ENCODE assay signal across 8 mouse cellular contexts in the genomic region with DNA sequence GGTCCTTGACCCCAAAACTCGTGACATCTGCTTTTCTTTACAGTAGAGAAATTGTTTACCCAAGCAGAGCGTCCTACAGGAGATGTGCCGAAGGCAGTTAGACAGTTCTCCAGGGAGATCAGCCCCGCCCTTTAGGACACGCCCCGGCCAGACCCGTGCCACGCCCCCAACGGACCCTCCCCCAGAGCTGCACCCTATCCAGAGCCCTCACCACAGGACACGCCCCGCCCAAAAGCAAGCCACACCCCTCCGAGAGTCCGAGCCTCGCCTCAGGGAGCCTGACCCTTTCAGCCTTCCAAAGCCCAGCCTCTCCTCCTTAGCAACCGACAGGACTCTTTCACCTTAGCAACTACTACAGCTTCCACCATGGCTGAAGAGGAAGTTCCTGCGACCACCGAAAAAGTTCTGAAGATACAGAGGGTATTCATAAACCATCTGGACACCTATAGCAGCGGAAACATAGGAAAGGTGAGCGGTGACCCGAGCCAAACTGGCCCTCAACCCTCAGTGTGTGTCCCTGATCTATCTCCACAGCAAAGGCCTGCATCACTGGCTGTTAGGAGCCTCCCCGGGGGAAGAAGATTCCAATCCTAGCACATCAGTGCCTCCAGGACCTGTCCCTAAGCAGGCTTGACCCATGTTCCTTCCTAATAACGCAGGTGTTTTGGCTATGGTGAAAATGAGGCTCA. TPM values are rescaled to one million over a fixed set of nuclear protein-coding genes. Genes with fewer than 3 reads are reported as not detected.
DNase-seq lines count a peak whose midpoint lies in the region; ATAC-seq and TF ChIP-seq lines count a peak whose summit lies in the region.

A gene (plus strand): TSS at position 178 of the 689 bp plus-strand sequence.

- H3K27me3 ChIP-seq in E14TG2a.4 (ENCODE audit: insufficient read depth, low read length), result peaks cover 12% of the 10 kb centered on the region
- H3K27me3 ChIP-seq in forebrain, embryonic 12.5 days, result no peaks in the 10 kb centered on the region
- no peaks in the 10 kb centered on the region for H3K27me3 ChIP-seq in limb, embryonic 11.5 days (ENCODE audit: control insufficient read depth, insufficient read depth, low read length)
- no peaks in the 10 kb centered on the region for H3K27me3 ChIP-seq in midbrain, embryonic 11.5 days (ENCODE audit: control insufficient read depth, insufficient read depth, low read length)
- no peaks in the 10 kb centered on the region for H3K27me3 ChIP-seq in stomach, postnatal 0 days (ENCODE audit: control insufficient read depth, insufficient read depth, low read length)

- H3K4me2 ChIP-seq in forebrain, embryonic 12.5 days, result peak within 1 kb of the TSS; percentile 31
- peak within 1 kb of the TSS; percentile 29 for H3K4me2 ChIP-seq in limb, embryonic 11.5 days (ENCODE audit: low read depth, severe bottlenecking)
- peak within 1 kb of the TSS; percentile 28; the same call in 1 of the 2 replicates for H3K4me2 ChIP-seq in midbrain, embryonic 11.5 days
- H3K4me2 ChIP-seq in stomach, postnatal 0 days (replicated peaks; ENCODE audit: low read depth), result peak within 1 kb of the TSS; percentile 36

- H3K9me3 ChIP-seq in E14TG2a.4 (ENCODE audit: low read length), result no peaks in the 10 kb centered on the region
- no peaks in the 10 kb centered on the region for H3K9me3 ChIP-seq in forebrain, embryonic 12.5 days
- H3K9me3 ChIP-seq in limb, embryonic 11.5 days (ENCODE audit: control insufficient read depth, low read length), result no peaks in the 10 kb centered on the region
- no peaks in the 10 kb centered on the region for H3K9me3 ChIP-seq in midbrain, embryonic 11.5 days (ENCODE audit: control insufficient read depth, low read length)
- no peaks in the 10 kb centered on the region for H3K9me3 ChIP-seq in stomach, postnatal 0 days (ENCODE audit: control insufficient read depth, low read length)

- peak; percentile 58 to 62 for DNase-seq in adrenal gland, adult 18-20 months (ENCODE audit: low spot score in 2 of 2)
- DNase-seq in heart, postnatal 4 days, result peak; percentile 73
- DNase-seq in limb, embryonic 11.5 days (ENCODE audit: low spot score), result peak; percentile 82
- peak; percentile 94 for DNase-seq in midbrain, embryonic 11.5 days (ENCODE audit: low spot score, missing footprints)
- peak; percentile 84 for DNase-seq in stomach, postnatal 0 days (ENCODE audit: low spot score)
- no peak for DNase-seq in left cerebral cortex, adult 11 months (ENCODE audit: low spot score)

- no peak within 1 kb of the TSS for H3K27ac ChIP-seq in forebrain, embryonic 12.5 days
- no peak within 1 kb of the TSS for H3K27ac ChIP-seq in limb, embryonic 11.5 days (replicated peaks; ENCODE audit: low read depth, low read length)
- no peak within 1 kb of the TSS for H3K27ac ChIP-seq in midbrain, embryonic 11.5 days (ENCODE audit: low read depth, low read length)
- no peak within 1 kb of the TSS for H3K27ac ChIP-seq in stomach, postnatal 0 days (replicated peaks)

- WGBS in forebrain, embryonic 12.5 days, result 10% methylated on average over 22 of the region's 22 CpGs
- 13% methylated on average over 22 of the region's 22 CpGs for WGBS in limb, embryonic 11.5 days
- 9% methylated on average over 22 of the region's 22 CpGs for WGBS in midbrain, embryonic 11.5 days
- 14% methylated on average over 21 of the region's 22 CpGs for WGBS in stomach, postnatal 0 days

- TF ChIP-seq CTCF in E14TG2a.4 (conservative IDR thresholded peaks at IDR 0.05; ENCODE audit: low read length), result no peak
- no peak for TF ChIP-seq CTCF in stomach, postnatal 0 days (IDR thresholded peaks at IDR 0.05; ENCODE audit: low read depth)

- H3K36me3 ChIP-seq in E14TG2a.4 (ENCODE audit: insufficient read depth, low read length), result no peaks in the 10 kb centered on the region
- H3K36me3 ChIP-seq in forebrain, embryonic 12.5 days (replicated peaks), result peaks cover 7% of the 10 kb centered on the region; the same call in 1 of the 2 replicates
- H3K36me3 ChIP-seq in limb, embryonic 11.5 days (ENCODE audit: control insufficient read depth, insufficient read depth, low read length), result 0 out of 2 replicates have a peak, but pooled peaks cover 2% of the 10 kb centered on the region
- no peaks in the 10 kb centered on the region; the same call in 1 of the 2 replicates for H3K36me3 ChIP-seq in midbrain, embryonic 11.5 days (ENCODE audit: control insufficient read depth, insufficient read depth, low read length)
- H3K36me3 ChIP-seq in stomach, postnatal 0 days (ENCODE audit: control insufficient read depth, insufficient read depth, low read length), result no peaks in the 10 kb centered on the region

- peaks cover 19% of the 10 kb centered on the region for H3K4me1 ChIP-seq in E14TG2a.4 (replicated peaks; ENCODE audit: low read depth, low read length)
- peaks cover 11% of the 10 kb centered on the region for H3K4me1 ChIP-seq in forebrain, embryonic 12.5 days
- H3K4me1 ChIP-seq in limb, embryonic 11.5 days (ENCODE audit: control insufficient read depth, insufficient read depth, low read length), result no peaks in the 10 kb centered on the region
- peaks cover 2% of the 10 kb centered on the region; the same call in 1 of the 2 replicates for H3K4me1 ChIP-seq in midbrain, embryonic 11.5 days (ENCODE audit: control insufficient read depth, insufficient read depth, low read length)
- H3K4me1 ChIP-seq in stomach, postnatal 0 days (replicated peaks; ENCODE audit: control insufficient read depth, insufficient read depth), result 0 out of 2 replicates have a peak, but pooled peaks cover 2% of the 10 kb centered on the region

- peak; percentile 63 for ATAC-seq in forebrain, embryonic 12.5 days (ENCODE audit: low FRiP score)
- ATAC-seq in limb, embryonic 11.5 days (ENCODE audit: insufficient number of reproducible peaks, low FRiP score, low TSS enrichment, low read depth), result peak; percentile 75; the same call in 1 of the 2 replicates
- peak; percentile 93 for ATAC-seq in midbrain, embryonic 11.5 days (ENCODE audit: low FRiP score)
- peak; percentile 96 for ATAC-seq in stomach, postnatal 0 days (ENCODE audit: low FRiP score, low TSS enrichment)

- TF ChIP-seq EP300 in stomach, postnatal 0 days (optimal IDR thresholded peaks at IDR 0.05), result no peak

- no peak within 1 kb of the TSS for H3K9ac ChIP-seq in forebrain, embryonic 12.5 days
- H3K9ac ChIP-seq in limb, embryonic 11.5 days (ENCODE audit: low read length), result no peak within 1 kb of the TSS
- H3K9ac ChIP-seq in midbrain, embryonic 11.5 days (ENCODE audit: low read length), result no peak within 1 kb of the TSS
- no peak within 1 kb of the TSS; the same call in 1 of the 2 replicates for H3K9ac ChIP-seq in stomach, postnatal 0 days (ENCODE audit: low read length)

- peak within 1 kb of the TSS; percentile 51 for H3K4me3 ChIP-seq in E14TG2a.4 (replicated peaks; ENCODE audit: low read length)
- H3K4me3 ChIP-seq in forebrain, embryonic 12.5 days (replicated peaks), result no peak within 1 kb of the TSS
- no peak within 1 kb of the TSS for H3K4me3 ChIP-seq in limb, embryonic 11.5 days (ENCODE audit: low read depth, low read length)
- H3K4me3 ChIP-seq in midbrain, embryonic 11.5 days (ENCODE audit: low read depth, low read length), result no peak within 1 kb of the TSS
- no peak within 1 kb of the TSS for H3K4me3 ChIP-seq in stomach, postnatal 0 days (ENCODE audit: low read depth, low read length)

RNA-seq across cellular contexts. Expression of the gene that starts here (rescaled TPM):
- total RNA-seq in adrenal gland, adult 18-20 months (2021), result under 1 TPM in 1 of 2 experiments, not detected in 1; 0.35 TPM
- polyA plus RNA-seq in forebrain, embryonic 12.5 days (2016; fragmentation: Nextera tagmentation; extraction: Ambion mirVana), result 0.45 and 0.78 TPM in 2 replicates
- under 1 TPM in 1 of 2 experiments, not detected in 1; 0.09 TPM for total RNA-seq in heart, postnatal 4 days (2021)
- polyA plus RNA-seq in limb, embryonic 11.5 days (2014; fragmentation: Nextera tagmentation; extraction: Ambion mirVana), result 0.09 and 0.16 TPM in 2 replicates
- 0.16 TPM in 1 of 2 replicates, not detected in the other for polyA plus RNA-seq in midbrain, embryonic 11.5 days (2014; fragmentation: Nextera tagmentation; extraction: Ambion mirVana)
- polyA plus RNA-seq in stomach, postnatal 0 days (2015; fragmentation: Nextera tagmentation; extraction: Ambion mirVana), result 0.08 and 0.12 TPM in 2 replicates

Comparison
In these comparisons a context has a peak if more than half of its experiments do, and no peak if none do; other contexts are left out.
1. Peak in DNase-seq in adrenal gland, adult 18-20 months; RNA of the gene not detected or under 1 TPM.
2. Peak in ATAC-seq and H3K4me2 ChIP-seq in forebrain, embryonic 12.5 days; RNA of the gene not detected or under 1 TPM.
3. Peak in DNase-seq in heart, postnatal 4 days; RNA of the gene not detected or under 1 TPM.
4. Peak in DNase-seq, ATAC-seq and H3K4me2 ChIP-seq in limb, embryonic 11.5 days; RNA of the gene not detected or under 1 TPM.
5. Peak in DNase-seq, ATAC-seq and H3K4me2 ChIP-seq in midbrain, embryonic 11.5 days; RNA of the gene not detected or under 1 TPM.
6. Peak in DNase-seq, ATAC-seq and H3K4me2 ChIP-seq in stomach, postnatal 0 days; RNA of the gene not detected or under 1 TPM.